ENCODE assay signal across 8 mouse cellular contexts in the genomic region with DNA sequence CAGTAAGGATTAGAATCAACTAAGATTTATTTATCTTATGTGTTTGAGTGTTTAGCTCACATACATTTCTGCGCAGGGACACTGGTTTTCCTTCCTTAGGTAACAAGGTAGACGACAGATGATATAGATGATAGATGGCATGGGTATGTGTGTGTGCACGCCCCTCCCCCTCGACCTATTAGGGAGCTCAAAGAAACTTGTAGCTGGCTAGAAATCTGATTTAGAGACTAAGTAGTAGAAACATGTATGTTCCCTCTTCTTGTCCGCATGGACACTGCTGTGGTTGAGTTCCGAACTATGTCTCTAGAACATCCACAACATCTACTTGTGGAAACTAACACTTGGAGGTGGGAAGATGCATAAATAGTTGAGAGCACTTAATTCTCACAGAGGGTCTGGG. TPM values are rescaled to one million over a fixed set of nuclear protein-coding genes. Genes with fewer than 3 reads are reported as not detected.
DNase-seq lines count a peak whose midpoint lies in the region; ATAC-seq lines count a peak whose summit lies in the region.

No protein-coding gene starts in this region.

- peak overlapping the region; percentile 92 for H3K4me3 ChIP-seq in megakaryocyte, embryonic 14.5 days (replicated peaks)
- peak overlapping the region; percentile 47 for H3K4me3 ChIP-seq in limb, embryonic 12.5 days (replicated peaks)
- peak overlapping the region; percentile 46 for H3K4me3 ChIP-seq in stomach, embryonic 15.5 days (replicated peaks)

- peaks cover 19% of the 10 kb centered on the region; the same call in 1 of the 2 replicates for H3K4me1 ChIP-seq in megakaryocyte, embryonic 14.5 days
- no peaks in the 10 kb centered on the region for H3K4me1 ChIP-seq in limb, embryonic 12.5 days (replicated peaks)
- no peaks in the 10 kb centered on the region for H3K4me1 ChIP-seq in stomach, embryonic 15.5 days

- no peak for ATAC-seq in megakaryocyte, adult 5-6 weeks (ENCODE audit: poor library complexity, severe bottlenecking)
- ATAC-seq in limb, embryonic 12.5 days (ENCODE audit: insufficient number of reproducible peaks, insufficient read depth, low FRiP score, low TSS enrichment, low read depth), result no peak
- no peak for ATAC-seq in stomach, embryonic 15.5 days (ENCODE audit: insufficient read depth, low FRiP score, low read depth)

- 54% methylated on average over 6 of the region's 6 CpGs for WGBS in limb, embryonic 12.5 days
- WGBS in stomach, embryonic 15.5 days, result 55% methylated on average over 6 of the region's 6 CpGs

- H3K36me3 ChIP-seq in megakaryocyte, embryonic 14.5 days (replicated peaks; ENCODE audit: low read length), result no peaks in the 10 kb centered on the region
- no peaks in the 10 kb centered on the region for H3K36me3 ChIP-seq in limb, embryonic 12.5 days
- no peaks in the 10 kb centered on the region for H3K36me3 ChIP-seq in stomach, embryonic 15.5 days

- peak overlapping the region; percentile 53; the same call in 1 of the 2 replicates for H3K9ac ChIP-seq in limb, embryonic 12.5 days (replicated peaks)
- peak overlapping the region; percentile 23; the same call in 1 of the 2 replicates for H3K9ac ChIP-seq in stomach, embryonic 15.5 days

- no peaks in the 10 kb centered on the region for H3K9me3 ChIP-seq in megakaryocyte, embryonic 14.5 days
- H3K9me3 ChIP-seq in limb, embryonic 12.5 days, result no peaks in the 10 kb centered on the region
- no peaks in the 10 kb centered on the region for H3K9me3 ChIP-seq in stomach, embryonic 15.5 days

- no peak overlapping the region for H3K27ac ChIP-seq in limb, embryonic 12.5 days
- H3K27ac ChIP-seq in stomach, embryonic 15.5 days, result no peak overlapping the region

- peak; percentile 17 for DNase-seq in adrenal gland, adult 2 months
- DNase-seq in adrenal gland, postnatal 25 days, result no peak
- no peak for DNase-seq in left cerebral cortex, adult 8-10 months (ENCODE audit: low spot score in 2 of 2)
- no peak for DNase-seq in kidney, postnatal 4 days

- peaks cover 5% of the 10 kb centered on the region for H3K27me3 ChIP-seq in megakaryocyte, embryonic 14.5 days (replicated peaks)
- no peaks in the 10 kb centered on the region for H3K27me3 ChIP-seq in limb, embryonic 12.5 days
- H3K27me3 ChIP-seq in stomach, embryonic 15.5 days (replicated peaks), result no peaks in the 10 kb centered on the region

- peak overlapping the region; percentile 52 for H3K4me2 ChIP-seq in limb, embryonic 12.5 days
- peak overlapping the region; percentile 53 for H3K4me2 ChIP-seq in stomach, embryonic 15.5 days

RNA-seq across cellular contexts. Expression of a gene that starts 46.5 kb away (rescaled TPM):
- 10 to 100 TPM; 17.8 to 18.7 TPM for total RNA-seq in adrenal gland, adult 2 months (2021)
- polyA plus RNA-seq in adrenal gland, adult 2 months (2012; rRNA removed), result 10.2 and 12.1 TPM in 2 replicates
- total RNA-seq in adrenal gland, postnatal 25 days (2021), result 20.9 and 26.4 TPM in 2 replicates
- 0.26 TPM in 1 of 2 replicates, not detected in the other for polyA plus RNA-seq in megakaryocyte, embryonic 14.5 days (2012; ENCODE audit: insufficient read depth, low replicate concordance)
- 0.09 and 0.48 TPM in 2 replicates for total RNA-seq in megakaryocyte, adult 5-6 weeks (2015)
- total RNA-seq in megakaryocyte, adult 5-6 weeks (2017), result 0.11 and 0.53 TPM in 2 replicates
- 1.3 and 1.4 TPM in 2 replicates for polyA plus RNA-seq in limb, embryonic 12.5 days (2016; fragmentation: Nextera tagmentation; extraction: Ambion mirVana)
- polyA plus RNA-seq in stomach, embryonic 15.5 days (2015; fragmentation: Nextera tagmentation; extraction: Ambion mirVana), result 0.82 and 0.84 TPM in 2 replicates
- total RNA-seq in left cerebral cortex, adult 8-10 months (2022), result 10 to 100 TPM; 13.2 to 15.4 (median 14.1) TPM

Comparison
In these comparisons a context has a peak if more than half of its experiments do, and no peak if none do; other contexts are left out.
1. RNA of a gene that starts 46.5 kb away (total RNA-seq): 20.9 to 26.4 TPM in adrenal gland, postnatal 25 days, 17.8 to 18.7 TPM in adrenal gland, adult 2 months and 13.2 to 15.4 TPM in left cerebral cortex, adult 8-10 months; 0.09 to 0.53 TPM in megakaryocyte, adult 5-6 weeks; every median in the first group is over 4 times any median in the second.
2. Peak in every context shown above with its lines, with median percentiles within 50 percentile points of each other: H3K4me3 ChIP-seq.